Mouse (Mus musculus): ENCODE data around the gene Camkk1. TPM values are rescaled to one million over a fixed set of nuclear protein-coding genes. Genes with fewer than 3 reads are reported as not detected.

Gene Camkk1
- total and polyA plus RNA-seq, 3 experiments: 5.8 to 6.6 TPM; not detected in 1

GRCm38 (mm10) chr11:73052795-73053194 is 34.0 kb downstream of the Camkk1 start (continued):
- no peak for TF ChIP-seq ELF1 (IDR thresholded peaks at IDR 0.05; ENCODE audit: low read depth, low read length)
- no peak for TF ChIP-seq USF1 (IDR thresholded peaks at IDR 0.05; ENCODE audit: low read depth, low read length)
- TF ChIP-seq JUND (IDR thresholded peaks at IDR 0.05; ENCODE audit: low read depth, low read length): no peak
- no peak for TF ChIP-seq MYB (IDR thresholded peaks at IDR 0.05; ENCODE audit: low read depth, low read length)
- no peak for TF ChIP-seq SMC3 (IDR thresholded peaks at IDR 0.05; ENCODE audit: low read depth, low read length)
- TF ChIP-seq BHLHE40 (IDR thresholded peaks at IDR 0.05; ENCODE audit: borderline replicate concordance, low read depth, low read length): no peak
- TF ChIP-seq POLR2AphosphoS2 (IDR thresholded peaks at IDR 0.05; ENCODE audit: low read length): no peak
- 0 out of 2 replicates have a peak, but pooled peaks have one; percentile 54 for TF ChIP-seq ZKSCAN1 (IDR thresholded peaks at IDR 0.05; ENCODE audit: low read depth, low read length)

DNA sequence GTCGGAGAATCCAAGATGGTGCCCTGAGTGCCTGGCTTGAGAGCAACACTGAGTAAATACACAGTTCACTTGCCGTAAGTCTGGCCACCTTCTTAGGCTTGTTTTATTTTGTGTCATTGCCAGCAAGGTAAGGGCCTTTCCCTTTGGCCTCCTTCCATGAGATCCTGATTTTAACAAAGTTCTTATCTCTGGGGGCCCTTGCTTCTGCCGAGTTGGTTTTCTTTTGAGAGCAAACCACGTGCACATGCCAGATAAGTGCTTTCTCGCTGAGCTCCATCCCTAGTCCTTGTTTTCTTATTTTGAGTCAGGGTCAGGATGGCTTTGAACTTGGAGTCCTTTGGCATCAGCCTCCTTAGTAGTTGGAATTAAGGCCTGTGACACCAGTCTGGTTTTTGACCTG is 38.9 kb downstream of the Camkk1 start:
- Histone ChIP-seq H3K9ac (ENCODE audit: control insufficient read depth, low read depth, low read length, poor library complexity, severe bottlenecking) (no peak overlapping the region), H3K79me2 (ENCODE audit: control insufficient read depth, insufficient read depth, low read length, poor library complexity) (peaks cover 2% of the 10 kb centered on the region; the same call in 1 of the 2 replicates), H3K4me3 (ENCODE audit: control insufficient read depth in 1 of 2, insufficient read depth in 1 of 2, low read depth in 2 of 2, low read length in 2 of 2) (no peak overlapping the region), H3K4me1 (ENCODE audit: control insufficient read depth in 1 of 2, insufficient read depth in 2 of 2, low read length in 2 of 2) (peaks cover 6 to 8% of the 10 kb centered on the region in 2 experiments), H3K27me3 (ENCODE audit: control insufficient read depth in 1 of 2, insufficient read depth in 2 of 2, low read length in 2 of 2) (no peaks in the 10 kb centered on the region), H3K36me3 (ENCODE audit: control insufficient read depth in 1 of 2, insufficient read depth in 2 of 2, low read length in 2 of 2) (peaks cover 10 to 14% of the 10 kb centered on the region in 2 experiments), H3K9me3 (replicated peaks; ENCODE audit: insufficient read depth, low read length) (no peaks in the 10 kb centered on the region), H3K27ac (ENCODE audit: control insufficient read depth, low read depth, low read length) (no peak overlapping the region)
- DNase-seq (ENCODE audit: low read depth, low spot score): no peak
- TF ChIP-seq MAZ (IDR thresholded peaks at IDR 0.05; ENCODE audit: low read depth, low read length) (no peak), BHLHE40 (IDR thresholded peaks at IDR 0.05; ENCODE audit: borderline replicate concordance, low read depth, low read length) (no peak), POLR2A (IDR thresholded peaks at IDR 0.05; ENCODE audit: control insufficient read depth in 1 of 2, insufficient read depth in 1 of 2, low read depth in 1 of 2, low read length in 2 of 2, poor library complexity in 1 of 2) (no peak), HCFC1 (IDR thresholded peaks at IDR 0.05; ENCODE audit: low read depth, low read length) (no peak), POLR2AphosphoS5 (IDR thresholded peaks at IDR 0.05; ENCODE audit: borderline replicate concordance, low read depth, low read length) (no peak), ZNF384 (IDR thresholded peaks at IDR 0.05; ENCODE audit: low read depth, low read length) (no peak), MAFK (IDR thresholded peaks at IDR 0.05; ENCODE audit: borderline replicate concordance, low read depth, low read length) (no peak), EP300 (IDR thresholded peaks at IDR 0.05; ENCODE audit: low read depth in 1 of 2, low read length in 2 of 2) (no peak), CTCF (IDR thresholded peaks at IDR 0.05 in 2 of 3, conservative IDR thresholded peaks at IDR 0.05 in 1 of 3; ENCODE audit: control insufficient read depth in 1 of 3, insufficient read depth in 1 of 3, low read depth in 2 of 3, low read length in 3 of 3, poor library complexity in 1 of 3, severe bottlenecking in 1 of 3) (no peak), TBP (IDR thresholded peaks at IDR 0.05; ENCODE audit: low read depth, low read length) (no peak)

- no peak overlapping the region for H3K27ac ChIP-seq (ENCODE audit: control insufficient read depth, low read depth, low read length)
- H3K4me1 ChIP-seq (ENCODE audit: control insufficient read depth in 1 of 2, insufficient read depth in 2 of 2, low read length in 2 of 2): no peaks in the 10 kb centered on the region; a peak in 1 of 4 replicates
- no peaks in the 10 kb centered on the region for H3K27me3 ChIP-seq (ENCODE audit: control insufficient read depth in 1 of 2, insufficient read depth in 2 of 2, low read length in 2 of 2)
- no peaks in the 10 kb centered on the region; the same call in 1 of the 2 replicates for H3K79me2 ChIP-seq (ENCODE audit: control insufficient read depth, insufficient read depth, low read length, poor library complexity)
- H3K36me3 ChIP-seq (ENCODE audit: control insufficient read depth in 1 of 2, insufficient read depth in 2 of 2, low read length in 2 of 2): peaks cover 0 to 4% of the 10 kb centered on the region in 2 experiments; a peak in 3 of 4 replicates
- no peak overlapping the region for H3K9ac ChIP-seq (ENCODE audit: control insufficient read depth, low read depth, low read length, poor library complexity, severe bottlenecking)
- no peak overlapping the region for H3K4me3 ChIP-seq (ENCODE audit: control insufficient read depth in 1 of 2, insufficient read depth in 1 of 2, low read depth in 2 of 2, low read length in 2 of 2)
- no peak for TF ChIP-seq MYB (IDR thresholded peaks at IDR 0.05; ENCODE audit: low read depth, low read length)
- no peak for TF ChIP-seq RAD21 (IDR thresholded peaks at IDR 0.05; ENCODE audit: low read depth, low read length)
- no peak for TF ChIP-seq POLR2A (IDR thresholded peaks at IDR 0.05; ENCODE audit: control insufficient read depth in 1 of 2, insufficient read depth in 1 of 2, low read depth in 1 of 2, low read length in 2 of 2, poor library complexity in 1 of 2)
- no peaks in the 10 kb centered on the region for H3K9me3 ChIP-seq (replicated peaks; ENCODE audit: insufficient read depth, low read length)
- DNase-seq (ENCODE audit: low read depth, low spot score): no peak
Measured at GRCm38 (mm10) chr11:73059630-73060029, 40.8 kb downstream of the Camkk1 start.
